Mouse (Mus musculus): Measurements from ENCODE around the gene Dlg2. TPM values are rescaled to one million over a fixed set of nuclear protein-coding genes. Genes with fewer than 3 reads are reported as not detected.

The Dlg2 gene
- total RNA-seq, 2 experiments from 2014 or later = 266 to 283 TPM

- no peak for DNase-seq
Observed at GRCm38 (mm10) chr7:92401001-92401688, 1924.7 kb downstream of the Dlg2 start.

GRCm38 (mm10) chr7:92408479-92408878, 1932.0 kb downstream of the Dlg2 start:
- no peak for DNase-seq

GRCm38 (mm10) chr7:92420474-92420873, 1944.0 kb downstream of the Dlg2 start:
- DNase-seq = no peak

GRCm38 (mm10) chr7:92423017-92423416, 1946.5 kb downstream of the Dlg2 start:
- no peak for DNase-seq

- DNase-seq = peak in 1 of 2 experiments; percentile 19
Observed at GRCm38 (mm10) chr7:92424703-92425102, 1948.2 kb downstream of the Dlg2 start.

- DNase-seq = no peak
Observed at GRCm38 (mm10) chr7:92427280-92427679, 1950.8 kb downstream of the Dlg2 start.

- DNase-seq = no peak
Observed at GRCm38 (mm10) chr7:92428629-92429028, 1952.2 kb downstream of the Dlg2 start.

GRCm38 (mm10) chr7:92430254-92430653, 1953.8 kb downstream of the Dlg2 start:
- no peak for DNase-seq

- DNase-seq = no peak
Observed at GRCm38 (mm10) chr7:92437168-92437567, 1960.7 kb downstream of the Dlg2 start.

- DNase-seq = no peak
Observed at GRCm38 (mm10) chr7:92439503-92440487, 1963.3 kb downstream of the Dlg2 start.

GRCm38 (mm10) chr7:92441611-92442010, 1965.1 kb downstream of the Dlg2 start:
- DNase-seq = no peak

GRCm38 (mm10) chr7:92442082-92442481, 1965.6 kb downstream of the Dlg2 start:
- DNase-seq = no peak

- no peak for DNase-seq
Observed at GRCm38 (mm10) chr7:92447938-92448337, 1971.5 kb downstream of the Dlg2 start.

GRCm38 (mm10) chr7:92448782-92449575, 1972.5 kb downstream of the Dlg2 start:
- no peak for DNase-seq

GRCm38 (mm10) chr7:92454176-92454575, 1977.7 kb downstream of the Dlg2 start:
- no peak for DNase-seq

- DNase-seq = no peak
Observed at GRCm38 (mm10) chr7:92455927-92456326, 1979.5 kb downstream of the Dlg2 start.

- no peak for DNase-seq
Observed at GRCm38 (mm10) chr7:92457791-92458190, 1981.3 kb downstream of the Dlg2 start.

GRCm38 (mm10) chr7:92458308-92458707, 1981.8 kb downstream of the Dlg2 start:
- DNase-seq = no peak

- DNase-seq = peak; percentile 60 to 66
Observed at GRCm38 (mm10) chr7:92460578-92460977, 1984.1 kb downstream of the Dlg2 start.

GRCm38 (mm10) chr7:92461256-92461655, 1984.8 kb downstream of the Dlg2 start:
- DNase-seq = no peak

GRCm38 (mm10) chr7:92463080-92463877, 1986.8 kb downstream of the Dlg2 start:
- DNase-seq = no peak

- no peak for DNase-seq
Observed at GRCm38 (mm10) chr7:92464290-92464689, 1987.8 kb downstream of the Dlg2 start.
